Comparison of ENCODE assay signal across 11 mouse cellular contexts in the genomic region with DNA sequence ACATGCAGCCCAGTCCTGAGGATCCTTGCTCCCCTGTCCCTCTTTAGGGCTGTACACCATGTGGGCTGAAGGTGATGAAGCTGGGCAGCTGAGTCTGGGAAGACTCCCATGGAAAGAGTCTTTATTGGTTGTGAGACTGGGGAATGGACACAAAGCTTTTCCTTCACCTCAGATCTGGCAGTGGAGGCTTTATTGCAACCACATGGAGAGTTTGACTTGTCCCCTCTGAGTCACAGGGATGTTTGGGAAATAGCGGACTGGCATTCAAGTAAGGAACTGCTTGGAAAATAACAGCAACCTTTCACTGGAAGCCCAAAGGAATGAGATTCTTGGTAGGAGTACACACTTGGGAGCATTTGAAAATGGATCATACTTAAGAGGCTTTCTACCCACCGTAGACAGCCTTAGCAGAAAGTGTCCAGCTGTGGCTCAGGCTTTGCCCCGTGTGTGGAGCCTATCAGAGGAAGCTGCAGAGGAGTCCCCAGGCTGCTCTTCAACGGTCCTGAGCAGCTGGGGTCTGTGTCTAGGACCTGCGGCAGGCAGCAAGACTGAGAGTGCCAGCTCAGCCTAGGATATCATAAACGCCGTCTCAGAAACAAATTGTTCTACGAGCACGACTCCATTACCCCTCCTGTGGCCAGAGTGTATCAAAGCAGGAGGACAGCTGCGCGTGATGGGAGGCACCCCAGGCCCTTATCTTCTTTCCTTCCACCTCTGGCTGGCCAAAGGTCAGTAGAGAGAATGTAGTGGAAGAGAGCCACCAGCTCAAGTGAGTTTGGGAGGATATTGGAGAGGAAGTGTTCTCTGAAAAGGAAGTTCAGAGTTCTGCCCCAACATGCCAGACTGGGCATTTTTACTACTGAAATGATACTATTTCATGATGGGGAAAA. TPM values are rescaled to one million over a fixed set of nuclear protein-coding genes. Genes with fewer than 3 reads are reported as not detected.
DNase-seq lines count a peak whose midpoint lies in the region; ATAC-seq lines count a peak whose summit lies in the region.
"Had no signal": no experiment of that assay in that cellular context is flagged by ENCODE, and none has a peak within 500 bp of the region (broad histone marks: within the 10 kb centered on the region; RNA-seq: fewer than 3 reads in every experiment).

No protein-coding gene starts in this region.

- H3K36me3 ChIP-seq in liver, embryonic 11.5 days (ENCODE audit: control insufficient read depth, insufficient read depth, low read length): no peaks in the 10 kb centered on the region
- no peaks in the 10 kb centered on the region for H3K36me3 ChIP-seq in stomach, embryonic 16.5 days (ENCODE audit: control insufficient read depth, insufficient read depth, low read length)
- H3K36me3 ChIP-seq: embryonic facial prominence, embryonic 12.5 days had no signal

- no peaks in the 10 kb centered on the region for H3K9me3 ChIP-seq in liver, embryonic 11.5 days (ENCODE audit: control insufficient read depth, low read length)
- no peaks in the 10 kb centered on the region for H3K9me3 ChIP-seq in stomach, embryonic 16.5 days (replicated peaks; ENCODE audit: control insufficient read depth, low read length)
- H3K9me3 ChIP-seq: embryonic facial prominence, embryonic 12.5 days had no signal

- DNase-seq in thymus, postnatal 0 days (ENCODE audit: low spot score): peak; percentile 8
- no peak for DNase-seq in thymus, postnatal 10 days (ENCODE audit: low spot score in 2 of 2)
- peak; percentile 54 to 63 for DNase-seq in heart, adult 9 months (ENCODE audit: low spot score in 2 of 2)
- DNase-seq in liver, embryonic 11.5 days (ENCODE audit: low spot score): no peak
- no peak for DNase-seq in cerebellum, adult 11-12 months
- no peak for DNase-seq in T-cell, adult 2 months (ENCODE audit: low spot score)
- DNase-seq: spleen, adult 18-20 months had no signal

- H3K4me2 ChIP-seq in liver, embryonic 11.5 days: peak overlapping the region; percentile 28
- H3K4me2 ChIP-seq in stomach, embryonic 16.5 days (ENCODE audit: low read depth, low read length): no peak overlapping the region
- H3K4me2 ChIP-seq: embryonic facial prominence, embryonic 12.5 days had no signal

- WGBS in liver, embryonic 11.5 days: 17% methylated on average over 11 of the region's 11 CpGs
- 24% methylated on average over 11 of the region's 11 CpGs for WGBS in stomach, embryonic 16.5 days

- no peaks in the 10 kb centered on the region for H3K27me3 ChIP-seq in liver, embryonic 11.5 days (replicated peaks; ENCODE audit: control insufficient read depth, insufficient read depth, low read length)
- no peaks in the 10 kb centered on the region for H3K27me3 ChIP-seq in stomach, embryonic 16.5 days (ENCODE audit: control insufficient read depth, insufficient read depth, low read length)
- H3K27me3 ChIP-seq: embryonic facial prominence, embryonic 12.5 days had no signal

- no peak overlapping the region for H3K4me3 ChIP-seq in liver, embryonic 11.5 days (ENCODE audit: low read depth, low read length)
- no peak overlapping the region for H3K4me3 ChIP-seq in stomach, embryonic 16.5 days (replicated peaks; ENCODE audit: low read length)
- H3K4me3 ChIP-seq: embryonic facial prominence, embryonic 12.5 days had no signal

- H3K4me1 ChIP-seq in liver, embryonic 11.5 days (replicated peaks; ENCODE audit: control insufficient read depth, insufficient read depth, low read length): no peaks in the 10 kb centered on the region
- H3K4me1 ChIP-seq in stomach, embryonic 16.5 days (ENCODE audit: control insufficient read depth, insufficient read depth, low read length): peaks cover 18% of the 10 kb centered on the region

- peak; percentile 54; the same call in 1 of the 2 replicates for ATAC-seq in liver, embryonic 11.5 days (replicated peaks; ENCODE audit: low FRiP score)
- no peak for ATAC-seq in stomach, embryonic 16.5 days (ENCODE audit: insufficient read depth, low FRiP score)
- no peak for ATAC-seq in erythroblast, adult 5-6 weeks (replicated peaks; ENCODE audit: low FRiP score, poor library complexity, severe bottlenecking)

- H3K27ac ChIP-seq in liver, embryonic 11.5 days (ENCODE audit: low read depth, low read length): no peak overlapping the region
- 0 out of 2 replicates have a peak overlapping the region, but pooled peaks have one; percentile 29 for H3K27ac ChIP-seq in stomach, embryonic 16.5 days (ENCODE audit: low read length)
- H3K27ac ChIP-seq: embryonic facial prominence, embryonic 12.5 days had no signal

- no peak overlapping the region for H3K9ac ChIP-seq in liver, embryonic 11.5 days (ENCODE audit: low read depth, low read length)
- peak overlapping the region; percentile 23; the same call in 1 of the 2 replicates for H3K9ac ChIP-seq in stomach, embryonic 16.5 days (ENCODE audit: low read length)
- H3K9ac ChIP-seq: embryonic facial prominence, embryonic 12.5 days had no signal

RNA-seq across cellular contexts. Expression of a gene that starts 23.9 kb away (rescaled TPM):
- 8.1 and 9.5 TPM in 2 replicates for polyA plus RNA-seq in thymus, postnatal 0 days (2015; fragmentation: Nextera tagmentation; extraction: Ambion mirVana)
- polyA plus RNA-seq in liver, embryonic 11.5 days (2014; fragmentation: Nextera tagmentation; extraction: Ambion mirVana): 6.2 and 6.6 TPM in 2 replicates
- 8.0 and 8.8 TPM in 2 replicates for polyA plus RNA-seq in stomach, embryonic 16.5 days (2015; fragmentation: Nextera tagmentation; extraction: Ambion mirVana)
- 6.3 and 10.2 TPM in 2 replicates for total RNA-seq in erythroblast, adult 5-6 weeks (2015; ENCODE audit: low replicate concordance)
- total RNA-seq in erythroblast, adult 5-6 weeks (2017; ENCODE audit: low replicate concordance): 6.3 and 6.5 TPM in 2 replicates

RNA-seq across cellular contexts. Expression of a gene that starts 29.0 kb away (rescaled TPM):
- polyA plus RNA-seq in thymus, postnatal 0 days (2015; fragmentation: Nextera tagmentation; extraction: Ambion mirVana): not detected in 2 replicates
- polyA plus RNA-seq in liver, embryonic 11.5 days (2014; fragmentation: Nextera tagmentation; extraction: Ambion mirVana): not detected in 2 replicates
- polyA plus RNA-seq in stomach, embryonic 16.5 days (2015; fragmentation: Nextera tagmentation; extraction: Ambion mirVana): not detected in 2 replicates
- total RNA-seq in erythroblast, adult 5-6 weeks (2015; ENCODE audit: low replicate concordance): not detected in 2 replicates
- total RNA-seq in erythroblast, adult 5-6 weeks (2017; ENCODE audit: low replicate concordance): not detected in 2 replicates
- total RNA-seq: left cerebral cortex, adult 8-10 months had no signal
- polyA plus RNA-seq: embryonic facial prominence, embryonic 12.5 days had no signal

Comparison
In these comparisons a context has a peak if more than half of its experiments do, and no peak if none do; other contexts are left out.
1. DNase-seq: peak in thymus, postnatal 0 days (single experiment) and heart, adult 9 months (2 of 2); none in thymus, postnatal 10 days (0 of 2), liver, embryonic 11.5 days (single experiment), cerebellum, adult 11-12 months (single experiment) and T-cell, adult 2 months (single experiment).